Mouse (Mus musculus): Measurements from ENCODE around the gene Slc8a1.

The Slc8a1 gene

DNA sequence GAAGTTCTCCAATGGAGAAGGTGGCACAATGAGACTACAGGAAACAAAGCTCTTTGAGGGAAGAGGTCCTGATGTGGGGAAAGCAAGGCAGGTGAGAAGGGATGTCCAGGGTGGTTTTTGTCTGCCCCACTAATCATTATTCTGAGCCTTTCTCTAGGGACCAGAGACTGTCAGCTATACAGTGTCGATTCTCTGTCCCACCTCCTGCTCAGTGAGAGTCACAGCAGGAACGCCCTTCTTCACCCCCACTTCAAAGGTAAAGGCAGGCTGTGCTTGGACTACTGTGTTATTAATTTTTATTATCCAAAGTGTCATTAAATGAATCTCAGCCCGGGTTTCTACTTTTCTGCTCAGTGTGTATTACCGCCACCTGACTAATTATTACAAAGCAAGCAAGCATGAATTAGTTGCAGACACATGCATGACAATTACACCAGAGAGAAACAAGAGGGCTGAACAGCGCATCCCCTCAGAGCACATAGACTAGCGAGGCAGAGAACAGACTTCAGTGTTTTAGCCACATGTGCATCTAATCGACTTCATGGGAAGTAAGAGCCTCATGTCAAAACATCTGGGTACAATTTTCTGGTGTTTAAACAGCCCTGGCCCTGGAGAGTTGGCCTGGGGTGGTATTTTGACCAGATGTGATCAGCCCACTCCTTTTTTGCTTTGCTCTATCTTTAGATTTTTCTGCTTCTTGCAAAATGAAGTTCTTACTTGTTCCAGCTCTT is 402.0 kb downstream of the Slc8a1 start:
- no peak for DNase-seq (ENCODE audit: low spot score)

DNA sequence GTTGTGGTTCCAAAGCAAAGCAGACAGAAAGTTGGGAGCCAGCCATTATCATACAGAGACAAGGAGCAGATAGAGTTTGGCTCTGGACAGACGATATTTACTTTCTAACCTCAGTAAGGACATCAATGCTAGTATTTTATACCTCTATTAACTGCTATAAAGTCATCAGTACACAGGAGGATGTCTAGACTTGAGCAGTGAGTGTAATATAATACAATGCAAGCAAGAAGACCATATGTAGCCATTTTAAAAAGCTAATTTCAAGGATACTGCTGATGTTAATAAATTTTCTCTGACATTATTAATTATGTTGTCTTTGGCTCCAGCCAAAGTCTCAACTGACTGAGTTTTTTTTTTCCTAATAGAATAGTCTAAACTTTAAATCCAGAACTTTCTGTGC is 402.7 kb downstream of the Slc8a1 start:
- no peak for DNase-seq (ENCODE audit: low spot score)
